Comparison of ENCODE assay signal across 8 mouse cellular contexts in genomic region chr9:28197631-28198030, GRCm38 (mm10).
A peak's percentile ranks its signal among the peaks of the same experiment; 100 is the strongest.
DNase-seq lines count a peak whose midpoint lies in the region; ATAC-seq and TF ChIP-seq lines count a peak whose summit lies in the region.

No protein-coding gene starts in this region.

- H3K27me3 ChIP-seq in heart, adult 2 months (ENCODE audit: control insufficient read depth, insufficient read depth, low read length): no peaks in the 10 kb centered on the region
- no peaks in the 10 kb centered on the region for H3K27me3 ChIP-seq in forebrain, embryonic 11.5 days (ENCODE audit: control insufficient read depth, insufficient read depth, low read length)
- H3K27me3 ChIP-seq in limb, embryonic 13.5 days: peaks cover 10% of the 10 kb centered on the region; the same call in 1 of the 2 replicates

- no peak for TF ChIP-seq POLR2A in heart, adult 2 months (IDR thresholded peaks at IDR 0.05; ENCODE audit: insufficient read depth, low read depth, low read length)

- intact Hi-C loops in heart, adult 2 months (cut with DNase I): loop anchor here (2.0 kb wide), 1 partner anchor 783 kb away; no protein-coding TSS in a partner anchor

- TF ChIP-seq CTCF in heart, adult 2 months (IDR thresholded peaks at IDR 0.05): peak; percentile 69

- H3K9ac ChIP-seq in heart, adult 2 months (ENCODE audit: low read depth, low read length): no peak overlapping the region
- no peak overlapping the region for H3K9ac ChIP-seq in forebrain, embryonic 11.5 days (ENCODE audit: low read length)
- no peak overlapping the region for H3K9ac ChIP-seq in limb, embryonic 13.5 days

- H3K79me2 ChIP-seq in heart, adult 2 months (replicated peaks; ENCODE audit: control insufficient read depth, insufficient read depth, low read length): no peaks in the 10 kb centered on the region

- H3K9me3 ChIP-seq in forebrain, embryonic 11.5 days (ENCODE audit: control insufficient read depth, low read length): no peaks in the 10 kb centered on the region
- H3K9me3 ChIP-seq in limb, embryonic 13.5 days: no peaks in the 10 kb centered on the region

- no peak overlapping the region for H3K4me3 ChIP-seq in heart, adult 2 months
- no peak overlapping the region for H3K4me3 ChIP-seq in forebrain, embryonic 11.5 days (ENCODE audit: low read depth, low read length)
- H3K4me3 ChIP-seq in limb, embryonic 13.5 days: no peak overlapping the region

- H3K36me3 ChIP-seq in heart, adult 2 months (ENCODE audit: control insufficient read depth, insufficient read depth, low read length): no peaks in the 10 kb centered on the region
- no peaks in the 10 kb centered on the region for H3K36me3 ChIP-seq in forebrain, embryonic 11.5 days (ENCODE audit: control insufficient read depth, insufficient read depth, low read length)
- H3K36me3 ChIP-seq in limb, embryonic 13.5 days: no peaks in the 10 kb centered on the region

- no peak for ATAC-seq in forebrain, embryonic 11.5 days (replicated peaks; ENCODE audit: low FRiP score)
- ATAC-seq in limb, embryonic 13.5 days (ENCODE audit: low FRiP score, low read depth): peak; percentile 75

- TF ChIP-seq EP300 in heart, adult 2 months (IDR thresholded peaks at IDR 0.05; ENCODE audit: insufficient read depth, low read depth, low read length): no peak

- no peaks in the 10 kb centered on the region for H3K4me1 ChIP-seq in heart, adult 2 months (ENCODE audit: control insufficient read depth, insufficient read depth, low read length)
- H3K4me1 ChIP-seq in forebrain, embryonic 11.5 days (replicated peaks; ENCODE audit: control insufficient read depth, insufficient read depth, low read length): no peaks in the 10 kb centered on the region
- H3K4me1 ChIP-seq in limb, embryonic 13.5 days: no peaks in the 10 kb centered on the region

- WGBS in heart, adult 2 months: 33% methylated on average over 3 of the region's 3 CpGs
- WGBS in forebrain, embryonic 11.5 days: 61% methylated on average over 3 of the region's 3 CpGs
- 37% methylated on average over 3 of the region's 3 CpGs for WGBS in limb, embryonic 13.5 days

- H3K27ac ChIP-seq in heart, adult 2 months: no peak overlapping the region
- H3K27ac ChIP-seq in forebrain, embryonic 11.5 days (ENCODE audit: low read depth, low read length): no peak overlapping the region
- H3K27ac ChIP-seq in limb, embryonic 13.5 days: no peak overlapping the region

- peak; percentile 3 to 21 for DNase-seq in heart, adult 2 months
- no peak for DNase-seq in heart, adult 9 months (ENCODE audit: low spot score in 2 of 2)
- DNase-seq in adrenal gland, postnatal 25 days: peak; percentile 45
- peak; percentile 65 for DNase-seq in forebrain, embryonic 11.5 days (ENCODE audit: low spot score)
- peak; percentile 30 for DNase-seq in kidney, adult 9 months
- peak; percentile 26 for DNase-seq in ovary, postnatal 14 days (ENCODE audit: low spot score)
- DNase-seq in thymus, postnatal 0 days (ENCODE audit: low spot score): no peak

- no peak overlapping the region for H3K4me2 ChIP-seq in forebrain, embryonic 11.5 days (ENCODE audit: low read depth, low read length, severe bottlenecking)
- no peak overlapping the region for H3K4me2 ChIP-seq in limb, embryonic 13.5 days (replicated peaks)

Comparison
In these comparisons a context has a peak if more than half of its experiments do, and no peak if none do; other contexts are left out.
1. DNase-seq: peak in heart, adult 2 months (2 of 2), adrenal gland, postnatal 25 days (single experiment), forebrain, embryonic 11.5 days (single experiment), kidney, adult 9 months (single experiment) and ovary, postnatal 14 days (single experiment); none in heart, adult 9 months (0 of 2) and thymus, postnatal 0 days (single experiment).